Comparison of ENCODE assay signal across 17 mouse cellular contexts in the genomic region with DNA sequence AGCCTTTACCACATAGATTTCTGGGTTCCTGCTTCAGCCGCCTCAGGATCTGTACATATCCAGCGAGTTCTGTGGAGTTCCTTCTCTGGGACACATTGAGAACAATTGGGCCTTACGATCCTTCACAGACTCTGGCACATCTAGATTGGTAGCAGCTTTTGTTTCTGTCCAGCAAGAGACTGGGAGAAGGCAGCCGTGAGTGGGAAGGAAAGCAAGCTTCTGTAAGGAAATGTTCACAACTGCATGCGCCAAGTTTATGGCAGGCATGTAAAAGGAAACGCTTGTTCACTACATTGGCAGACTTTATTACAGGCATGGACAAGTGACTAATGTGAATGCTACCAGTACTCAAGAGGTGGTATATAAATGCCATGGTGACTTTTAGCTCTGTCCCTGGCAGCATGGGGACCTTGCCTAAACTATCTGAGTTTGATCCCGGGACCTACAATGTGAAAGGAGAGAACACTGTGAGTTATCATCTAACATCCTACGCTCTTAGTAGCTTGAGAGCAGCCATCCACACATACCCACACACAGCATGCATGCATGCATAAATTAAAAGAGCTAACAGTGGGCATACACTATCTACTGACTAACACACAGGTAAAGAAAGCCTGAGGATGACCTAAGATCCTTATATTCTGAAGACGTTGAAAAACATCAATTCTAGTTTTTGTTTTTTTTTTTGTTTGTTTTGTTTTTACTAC.
A peak's percentile ranks its signal among the peaks of the same experiment; 100 is the strongest.
DNase-seq lines count a peak whose midpoint lies in the region; ATAC-seq and TF ChIP-seq lines count a peak whose summit lies in the region.
"Had no signal": no experiment of that assay in that cellular context is flagged by ENCODE, and none has a peak within 500 bp of the region (broad histone marks: within the 10 kb centered on the region; RNA-seq: fewer than 3 reads in every experiment).

No protein-coding gene starts in this region.

- no peaks in the 10 kb centered on the region for H3K27me3 ChIP-seq in kidney, postnatal 0 days (ENCODE audit: insufficient read depth, low read length)
- no peaks in the 10 kb centered on the region for H3K27me3 ChIP-seq in small intestine, adult 2 months (ENCODE audit: control insufficient read depth, insufficient read depth, low read length)
- H3K27me3 ChIP-seq: CH12.LX; liver, embryonic 15.5 days had no signal

- 54% methylated on average over 9 of the region's 9 CpGs for WGBS in kidney, postnatal 0 days
- 31% methylated on average over 9 of the region's 9 CpGs for WGBS in small intestine, adult 2 months

- peak; percentile 27 to 54 for DNase-seq in frontal cortex, adult 2 months (ENCODE audit: extremely low spot score in 1 of 2, low spot score in 1 of 2)
- no peak for DNase-seq in frontal cortex, postnatal 14 days (ENCODE audit: low spot score in 2 of 2)
- peak; percentile 28 for DNase-seq in kidney, postnatal 0 days (ENCODE audit: low spot score)
- DNase-seq in kidney, postnatal 14 days, result no peak
- peak; percentile 78 for DNase-seq in brain, adult 2 months (ENCODE audit: low read depth, low spot score)
- DNase-seq in embryo, embryonic 9.5 days (ENCODE audit: extremely low spot score), result no peak
- no peak for DNase-seq in gastrocnemius, postnatal 25 days
- DNase-seq: adrenal gland, postnatal 25 days; cerebellum, postnatal 14 days; forebrain, postnatal 0 days; left cerebral cortex, postnatal 4 days; midbrain, embryonic 14.5 days; right cerebral cortex, postnatal 25 days had no signal

- no peak overlapping the region for H3K4me2 ChIP-seq in kidney, postnatal 0 days (ENCODE audit: low read length)
- H3K4me2 ChIP-seq: liver, embryonic 15.5 days had no signal

- no peaks in the 10 kb centered on the region for H3K9me3 ChIP-seq in kidney, postnatal 0 days (replicated peaks; ENCODE audit: low read length)
- H3K9me3 ChIP-seq: liver, embryonic 15.5 days had no signal

- no peak overlapping the region for H3K9ac ChIP-seq in kidney, postnatal 0 days (ENCODE audit: low read depth, low read length)
- H3K9ac ChIP-seq: forebrain, postnatal 0 days; liver, embryonic 15.5 days had no signal

- 0 out of 2 replicates have a peak, but pooled peaks cover 2% of the 10 kb centered on the region for H3K4me1 ChIP-seq in kidney, postnatal 0 days (replicated peaks; ENCODE audit: insufficient read depth, low read length)
- H3K4me1 ChIP-seq in small intestine, adult 2 months (ENCODE audit: control insufficient read depth, insufficient read depth, insufficient read length, low read length), result peaks cover 15% of the 10 kb centered on the region
- H3K4me1 ChIP-seq: liver, embryonic 15.5 days had no signal

- H3K27ac ChIP-seq in kidney, postnatal 0 days, result peak overlapping the region; percentile 5; the same call in 1 of the 2 replicates
- H3K27ac ChIP-seq in small intestine, adult 2 months (ENCODE audit: insufficient read depth, low read depth, low read length), result peak overlapping the region; percentile 13; the same call in 1 of the 2 replicates
- H3K27ac ChIP-seq: hindbrain, postnatal 0 days; liver, embryonic 15.5 days had no signal

- no peaks in the 10 kb centered on the region for H3K36me3 ChIP-seq in kidney, postnatal 0 days (ENCODE audit: insufficient read depth, low read length)
- H3K36me3 ChIP-seq in small intestine, adult 2 months (ENCODE audit: control insufficient read depth, insufficient read depth, low read length), result no peaks in the 10 kb centered on the region
- H3K36me3 ChIP-seq: liver, embryonic 15.5 days had no signal

- TF ChIP-seq CTCF in kidney, postnatal 0 days (IDR thresholded peaks at IDR 0.05; ENCODE audit: low read depth), result no peak
- TF ChIP-seq CTCF in small intestine, adult 2 months (IDR thresholded peaks at IDR 0.05; ENCODE audit: extremely low read depth, insufficient read length, insufficient replicate concordance, low read depth, low read length), result no peak

- ATAC-seq in kidney, postnatal 0 days (replicated peaks; ENCODE audit: low FRiP score, low read depth), result no peak
- ATAC-seq: forebrain, postnatal 0 days; hindbrain, postnatal 0 days had no signal

- TF ChIP-seq POLR2A in small intestine, adult 2 months (IDR thresholded peaks at IDR 0.05; ENCODE audit: low read depth, low read length), result no peak

- no peak overlapping the region for H3K4me3 ChIP-seq in kidney, postnatal 0 days (replicated peaks; ENCODE audit: low read depth, low read length)
- H3K4me3 ChIP-seq in small intestine, adult 2 months (ENCODE audit: low read depth, low read length), result no peak overlapping the region
- H3K4me3 ChIP-seq: liver, embryonic 15.5 days had no signal

Comparison
In these comparisons a context has a peak if more than half of its experiments do, and no peak if none do; other contexts are left out.
1. DNase-seq: peak in frontal cortex, adult 2 months (2 of 2), kidney, postnatal 0 days (single experiment) and brain, adult 2 months (single experiment); none in frontal cortex, postnatal 14 days (0 of 2), kidney, postnatal 14 days (single experiment), embryo, embryonic 9.5 days (single experiment) and gastrocnemius, postnatal 25 days (single experiment).